Mouse (Mus musculus): Measurements from ENCODE around the gene Sept7. TPM values are rescaled to one million over a fixed set of nuclear protein-coding genes. Genes with fewer than 3 reads are reported as not detected.
A peak's percentile ranks its signal among the peaks of the same experiment; 100 is the strongest.

The Sept7 gene
- polyA plus RNA-seq, 1 experiment from 2014 or later = 266 TPM

GRCm38 (mm10) chr9:25251611-25252282 lies 492 bp upstream of the Sept7 start:
- Histone ChIP-seq H3K27me3 (ENCODE audit: control insufficient read depth, insufficient read depth, low read length) (no peaks in the 10 kb centered on the region), H3K4me2 (ENCODE audit: low read depth, low read length) (peak overlapping the region; percentile 83), H3K4me3 (replicated peaks; ENCODE audit: low read length) (peak overlapping the region; percentile 99), H3K27ac (ENCODE audit: low read length) (peak overlapping the region; percentile 99), H3K4me1 (ENCODE audit: control insufficient read depth, insufficient read depth, low read length) (peaks cover 9% of the 10 kb centered on the region), H3K9ac (ENCODE audit: low read length) (peak overlapping the region; percentile 92), H3K36me3 (ENCODE audit: control insufficient read depth, insufficient read depth, low read length) (no peaks in the 10 kb centered on the region), H3K9me3 (replicated peaks; ENCODE audit: control insufficient read depth, low read length) (no peaks in the 10 kb centered on the region)
- ATAC-seq (ENCODE audit: insufficient read depth, low FRiP score) = peak; percentile 88
- under 1% methylated on average over 41 of the region's 41 CpGs for WGBS

- H3K9me3 ChIP-seq (replicated peaks; ENCODE audit: control insufficient read depth, low read length) = no peaks in the 10 kb centered on the region
- under 1% methylated on average over 39 of the region's 78 CpGs for WGBS
- no peaks in the 10 kb centered on the region for H3K36me3 ChIP-seq (ENCODE audit: control insufficient read depth, insufficient read depth, low read length)
These were observed 679 bp downstream of the Sept7 start for GRCm38 (mm10) chr9:25252759-25253477.

GRCm38 (mm10) chr9:25253478-25253824 lies 1.2 kb downstream of the Sept7 start:
- peaks cover 9% of the 10 kb centered on the region for H3K4me1 ChIP-seq (ENCODE audit: control insufficient read depth, insufficient read depth, low read length)
- WGBS = under 1% methylated on average over 3 of the region's 3 CpGs
- no peak for ATAC-seq (ENCODE audit: insufficient read depth, low FRiP score)
- H3K4me3 ChIP-seq (replicated peaks; ENCODE audit: low read length) = peak overlapping the region; percentile 99
- H3K9ac ChIP-seq (ENCODE audit: low read length) = peak overlapping the region; percentile 100
- no peaks in the 10 kb centered on the region for H3K27me3 ChIP-seq (ENCODE audit: control insufficient read depth, insufficient read depth, low read length)
- H3K9me3 ChIP-seq (replicated peaks; ENCODE audit: control insufficient read depth, low read length) = no peaks in the 10 kb centered on the region
- H3K36me3 ChIP-seq (ENCODE audit: control insufficient read depth, insufficient read depth, low read length) = no peaks in the 10 kb centered on the region
- H3K27ac ChIP-seq (ENCODE audit: low read length) = peak overlapping the region; percentile 99
- H3K4me2 ChIP-seq (ENCODE audit: low read depth, low read length) = peak overlapping the region; percentile 65

More at GRCm38 (mm10) chr9:25252759-25253477, 679 bp downstream of the Sept7 start:
- Histone ChIP-seq H3K4me1 (ENCODE audit: control insufficient read depth, insufficient read depth, low read length) (peaks cover 9% of the 10 kb centered on the region), H3K4me3 (replicated peaks; ENCODE audit: low read length) (peak overlapping the region; percentile 99), H3K27ac (ENCODE audit: low read length) (peak overlapping the region; percentile 99), H3K4me2 (ENCODE audit: low read depth, low read length) (peak overlapping the region; percentile 65), H3K9ac (ENCODE audit: low read length) (peak overlapping the region; percentile 100), H3K27me3 (ENCODE audit: control insufficient read depth, insufficient read depth, low read length) (no peaks in the 10 kb centered on the region)
- peak; percentile 9 for ATAC-seq (ENCODE audit: insufficient read depth, low FRiP score)

- Histone ChIP-seq H3K9me3 (replicated peaks; ENCODE audit: control insufficient read depth, low read length) (no peaks in the 10 kb centered on the region), H3K27ac (ENCODE audit: low read length) (no peak overlapping the region), H3K4me2 (ENCODE audit: low read depth, low read length) (no peak overlapping the region), H3K36me3 (ENCODE audit: control insufficient read depth, insufficient read depth, low read length) (peaks cover 3% of the 10 kb centered on the region; the same call in 1 of the 2 replicates), H3K27me3 (ENCODE audit: control insufficient read depth, insufficient read depth, low read length) (no peaks in the 10 kb centered on the region), H3K4me1 (ENCODE audit: control insufficient read depth, insufficient read depth, low read length) (no peaks in the 10 kb centered on the region), H3K4me3 (replicated peaks; ENCODE audit: low read length) (no peak overlapping the region), H3K9ac (ENCODE audit: low read length) (no peak overlapping the region)
- WGBS = 81% methylated on average over 3 of the region's 3 CpGs
- no peak for ATAC-seq (ENCODE audit: insufficient read depth, low FRiP score)
These were observed 8.2 kb downstream of the Sept7 start for GRCm38 (mm10) chr9:25260411-25260810.

GRCm38 (mm10) chr9:25260979-25261378 lies 8.7 kb downstream of the Sept7 start:
- Histone ChIP-seq H3K36me3 (ENCODE audit: control insufficient read depth, insufficient read depth, low read length) (peaks cover 3% of the 10 kb centered on the region; the same call in 1 of the 2 replicates), H3K4me3 (replicated peaks; ENCODE audit: low read length) (no peak overlapping the region), H3K27me3 (ENCODE audit: control insufficient read depth, insufficient read depth, low read length) (no peaks in the 10 kb centered on the region), H3K4me2 (ENCODE audit: low read depth, low read length) (no peak overlapping the region), H3K9ac (ENCODE audit: low read length) (no peak overlapping the region), H3K4me1 (ENCODE audit: control insufficient read depth, insufficient read depth, low read length) (no peaks in the 10 kb centered on the region), H3K9me3 (replicated peaks; ENCODE audit: control insufficient read depth, low read length) (no peaks in the 10 kb centered on the region), H3K27ac (ENCODE audit: low read length) (no peak overlapping the region)
- ATAC-seq (ENCODE audit: insufficient read depth, low FRiP score) = no peak

GRCm38 (mm10) chr9:25262087-25262486 lies 9.8 kb downstream of the Sept7 start:
- Histone ChIP-seq H3K9me3 (replicated peaks; ENCODE audit: control insufficient read depth, low read length) (no peaks in the 10 kb centered on the region), H3K9ac (ENCODE audit: low read length) (no peak overlapping the region), H3K4me2 (ENCODE audit: low read depth, low read length) (no peak overlapping the region), H3K27me3 (ENCODE audit: control insufficient read depth, insufficient read depth, low read length) (no peaks in the 10 kb centered on the region), H3K4me1 (ENCODE audit: control insufficient read depth, insufficient read depth, low read length) (no peaks in the 10 kb centered on the region), H3K4me3 (replicated peaks; ENCODE audit: low read length) (no peak overlapping the region), H3K27ac (ENCODE audit: low read length) (no peak overlapping the region), H3K36me3 (ENCODE audit: control insufficient read depth, insufficient read depth, low read length) (peaks cover 6% of the 10 kb centered on the region; the same call in 1 of the 2 replicates)
- 69% methylated on average over 1 of the region's 1 CpGs for WGBS
- ATAC-seq (ENCODE audit: insufficient read depth, low FRiP score) = no peak

- Histone ChIP-seq H3K27ac (ENCODE audit: low read length) (no peak overlapping the region), H3K4me1 (ENCODE audit: control insufficient read depth, insufficient read depth, low read length) (no peaks in the 10 kb centered on the region), H3K27me3 (ENCODE audit: control insufficient read depth, insufficient read depth, low read length) (no peaks in the 10 kb centered on the region), H3K9me3 (replicated peaks; ENCODE audit: control insufficient read depth, low read length) (no peaks in the 10 kb centered on the region), H3K4me3 (replicated peaks; ENCODE audit: low read length) (no peak overlapping the region), H3K9ac (ENCODE audit: low read length) (no peak overlapping the region), H3K36me3 (ENCODE audit: control insufficient read depth, insufficient read depth, low read length) (peaks cover 16% of the 10 kb centered on the region), H3K4me2 (ENCODE audit: low read depth, low read length) (no peak overlapping the region)
- no peak for ATAC-seq (ENCODE audit: insufficient read depth, low FRiP score)
- 88% methylated on average over 4 of the region's 4 CpGs for WGBS
These were observed 13.6 kb downstream of the Sept7 start for GRCm38 (mm10) chr9:25265795-25266194.

GRCm38 (mm10) chr9:25267133-25267532 lies 14.9 kb downstream of the Sept7 start:
- H3K36me3 ChIP-seq (ENCODE audit: control insufficient read depth, insufficient read depth, low read length) = peaks cover 16% of the 10 kb centered on the region
- WGBS = 95% methylated on average over 3 of the region's 3 CpGs
- H3K27me3 ChIP-seq (ENCODE audit: control insufficient read depth, insufficient read depth, low read length) = no peaks in the 10 kb centered on the region
- H3K9ac ChIP-seq (ENCODE audit: low read length) = no peak overlapping the region
- H3K27ac ChIP-seq (ENCODE audit: low read length) = no peak overlapping the region
- no peak overlapping the region for H3K4me2 ChIP-seq (ENCODE audit: low read depth, low read length)
- no peak overlapping the region for H3K4me3 ChIP-seq (replicated peaks; ENCODE audit: low read length)
- no peaks in the 10 kb centered on the region for H3K9me3 ChIP-seq (replicated peaks; ENCODE audit: control insufficient read depth, low read length)
- ATAC-seq (ENCODE audit: insufficient read depth, low FRiP score) = no peak
- no peaks in the 10 kb centered on the region for H3K4me1 ChIP-seq (ENCODE audit: control insufficient read depth, insufficient read depth, low read length)

- no peaks in the 10 kb centered on the region for H3K4me1 ChIP-seq (ENCODE audit: control insufficient read depth, insufficient read depth, low read length)
- no peak overlapping the region for H3K27ac ChIP-seq (ENCODE audit: low read length)
- H3K4me2 ChIP-seq (ENCODE audit: low read depth, low read length) = no peak overlapping the region
- H3K9ac ChIP-seq (ENCODE audit: low read length) = no peak overlapping the region
- no peak for ATAC-seq (ENCODE audit: insufficient read depth, low FRiP score)
- no peaks in the 10 kb centered on the region for H3K27me3 ChIP-seq (ENCODE audit: control insufficient read depth, insufficient read depth, low read length)
- WGBS = 82% methylated on average over 2 of the region's 2 CpGs
- H3K4me3 ChIP-seq (replicated peaks; ENCODE audit: low read length) = no peak overlapping the region
- H3K36me3 ChIP-seq (ENCODE audit: control insufficient read depth, insufficient read depth, low read length) = peaks cover 16% of the 10 kb centered on the region
- H3K9me3 ChIP-seq (replicated peaks; ENCODE audit: control insufficient read depth, low read length) = no peaks in the 10 kb centered on the region
These were observed 15.3 kb downstream of the Sept7 start for GRCm38 (mm10) chr9:25267574-25267973.
